Mouse (Mus musculus) splenic B cell, adult 2 months (primary cell): ENCODE results near the gene Vps26c.
A peak's percentile ranks its signal among the peaks of the same experiment; 100 is the strongest.

Experiments
- DNase-seq: peaks from one replicate; pipeline ENCODE4 v3.0.0-alpha.2; 2011; ENCODE audit warnings: low read depth, low spot score
- H3K27me3 ChIP-seq: 2 replicates; pipeline ENCODE4 v1.6.1; 2012; ENCODE audit warnings: mild to moderate bottlenecking, low read length, moderate library complexity, mixed read lengths; ENCODE audit not compliant: control insufficient read depth, poor library complexity, insufficient read depth, severe bottlenecking
- H3K36me3 ChIP-seq: 2 replicates; pipeline ENCODE4 v1.6.1; 2012; ENCODE audit warnings: mild to moderate bottlenecking, low read length, moderate library complexity, mixed read lengths; ENCODE audit not compliant: control insufficient read depth, poor library complexity, insufficient read depth, severe bottlenecking

Gene Vps26c

DNA sequence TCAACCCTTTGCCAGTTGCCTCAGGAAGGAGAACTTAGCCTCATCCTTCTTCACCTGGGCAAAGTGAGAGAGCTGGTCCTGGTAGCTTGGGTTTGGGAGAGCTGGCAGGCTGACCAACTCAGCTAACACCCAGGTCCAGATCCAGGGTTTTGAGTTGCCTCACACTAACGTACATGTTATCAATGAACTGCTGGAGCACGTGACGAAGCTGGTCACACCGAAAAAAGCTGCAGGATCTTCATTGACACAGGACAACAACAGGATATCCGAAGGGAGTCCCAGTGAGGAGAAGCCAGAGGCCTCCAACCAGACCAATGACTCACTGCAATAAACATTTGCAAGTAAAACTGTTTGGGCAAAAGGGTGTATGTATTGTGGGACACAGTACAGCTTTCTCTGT, 34.0 kb upstream of the Vps26c start:
- no peaks in the 10 kb centered on the region for H3K27me3 ChIP-seq
- H3K36me3 ChIP-seq, result no peaks in the 10 kb centered on the region
- no peak for DNase-seq

DNA sequence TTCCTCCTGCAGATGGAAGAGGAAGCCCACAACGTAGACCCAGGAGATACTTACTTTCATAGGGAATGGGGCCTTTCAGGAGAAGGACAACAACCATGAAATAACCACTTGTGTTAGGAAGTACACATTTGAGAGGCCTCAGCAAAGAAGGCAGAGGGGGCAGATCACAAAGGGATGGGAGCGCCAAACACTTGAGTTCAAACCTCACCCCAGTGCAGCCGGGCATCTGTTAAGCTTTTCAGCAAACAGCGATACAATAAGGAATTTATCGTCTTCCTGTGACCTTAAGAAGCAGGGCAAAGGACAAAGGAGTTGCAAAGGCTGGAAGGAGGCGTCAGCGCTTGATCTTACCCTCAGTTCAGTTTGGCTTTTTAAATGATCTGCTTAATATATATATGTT, 33.2 kb upstream of the Vps26c start:
- no peak for DNase-seq
- Histone ChIP-seq H3K36me3 (no peaks in the 10 kb centered on the region), H3K27me3 (no peaks in the 10 kb centered on the region)

DNA sequence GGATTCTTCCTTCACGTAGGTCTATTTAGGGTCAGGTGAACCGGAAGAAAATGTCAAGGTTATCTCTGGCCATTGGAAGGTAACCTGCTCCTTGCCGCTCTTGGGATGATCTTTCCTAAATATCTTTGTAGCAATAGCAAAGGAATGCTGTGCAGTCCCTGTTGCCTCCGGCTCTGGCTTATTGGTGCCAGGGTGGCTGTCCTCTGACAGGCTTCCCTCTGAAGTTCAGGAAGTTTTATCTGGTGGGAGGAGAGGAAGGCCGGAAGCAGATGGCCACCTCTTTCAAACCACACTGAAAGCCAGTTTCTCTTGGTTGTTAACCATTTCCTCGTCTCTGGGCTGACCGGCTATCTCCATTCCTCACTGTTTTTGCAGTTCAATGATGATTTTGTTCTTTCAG, 32.7 kb upstream of the Vps26c start:
- Histone ChIP-seq H3K36me3 (no peaks in the 10 kb centered on the region), H3K27me3 (no peaks in the 10 kb centered on the region)
- DNase-seq, result no peak

DNA sequence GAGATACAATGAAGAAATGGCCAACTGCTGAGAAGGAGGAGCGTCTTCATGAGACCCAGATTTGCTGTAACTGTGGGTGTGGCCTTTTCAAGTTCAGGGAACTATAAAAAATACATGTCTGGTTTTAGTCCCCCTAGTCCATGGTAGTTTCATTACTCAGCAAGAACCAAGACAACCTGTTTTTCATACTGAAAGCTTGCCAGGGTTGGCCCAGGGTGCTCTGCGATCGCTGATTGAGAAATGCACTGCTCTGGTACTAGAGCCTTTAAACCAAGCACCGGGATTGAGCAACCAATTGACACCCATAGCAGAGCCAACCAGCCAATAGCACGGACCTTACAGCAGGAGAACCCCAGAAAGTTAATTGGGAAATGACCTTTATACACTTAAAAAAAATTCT, 29.6 kb upstream of the Vps26c start:
- no peaks in the 10 kb centered on the region for H3K27me3 ChIP-seq
- H3K36me3 ChIP-seq, result no peaks in the 10 kb centered on the region
- DNase-seq, result no peak

DNA sequence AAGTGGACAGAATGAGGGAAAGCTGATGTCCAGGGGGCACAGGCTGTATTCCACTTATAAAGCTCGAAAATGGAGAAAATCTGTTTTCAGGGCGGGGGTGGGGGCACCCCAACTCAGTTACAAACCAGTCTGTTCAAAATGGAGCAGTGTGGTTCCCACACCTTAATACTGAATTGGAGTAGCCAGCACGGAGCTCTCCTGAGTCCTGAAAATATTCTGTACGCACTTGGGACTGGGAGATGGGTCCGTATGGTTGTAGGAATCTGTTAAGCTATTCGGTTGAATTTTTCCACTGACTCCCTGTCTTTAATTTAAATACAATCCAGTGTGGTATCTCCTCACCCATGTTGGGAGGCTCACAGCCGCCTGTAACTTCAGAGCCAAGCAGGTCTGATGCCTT, 28.7 kb upstream of the Vps26c start:
- DNase-seq, result no peak
- no peaks in the 10 kb centered on the region for H3K36me3 ChIP-seq
- H3K27me3 ChIP-seq, result no peaks in the 10 kb centered on the region

DNA sequence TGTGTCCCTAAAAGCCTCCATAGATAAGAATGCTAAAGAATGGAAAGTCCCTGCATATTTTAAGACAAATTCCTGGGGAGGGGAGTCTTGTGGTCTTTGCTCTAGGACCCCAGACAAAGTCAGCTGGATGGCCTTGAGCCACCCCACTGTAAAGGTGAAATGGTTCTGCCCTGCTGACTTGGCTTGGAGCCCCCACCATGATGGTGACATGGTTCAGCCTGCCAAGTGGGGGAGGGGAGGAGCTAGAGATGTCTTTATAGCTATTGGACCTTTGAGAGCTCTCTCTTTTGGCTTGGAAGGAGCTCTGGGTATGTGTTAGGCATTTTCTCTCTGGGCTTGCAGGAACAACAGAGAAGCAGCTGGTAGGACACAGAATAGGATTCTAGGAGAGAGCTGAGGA, 25.3 kb upstream of the Vps26c start:
- Histone ChIP-seq H3K36me3 (no peaks in the 10 kb centered on the region), H3K27me3 (no peaks in the 10 kb centered on the region)
- DNase-seq, result no peak

DNA sequence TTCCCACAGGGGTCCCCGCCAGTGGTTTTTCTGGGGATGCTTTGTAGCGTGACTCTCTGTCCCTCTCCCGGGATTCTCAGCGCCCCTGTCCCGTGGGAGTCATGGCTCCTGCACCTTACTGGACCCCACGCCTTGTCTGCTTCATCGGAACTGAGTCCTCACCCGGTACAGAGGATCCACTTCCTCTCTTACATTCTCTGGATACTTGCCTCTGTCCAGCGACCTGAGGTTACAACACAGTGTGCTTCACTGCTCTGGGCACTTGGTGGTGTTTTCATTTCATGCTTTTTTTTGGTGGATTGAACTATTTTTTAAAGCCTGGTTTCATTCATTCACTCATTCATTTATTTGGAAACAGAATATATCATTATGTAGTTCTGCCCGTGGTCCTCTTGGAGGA, 23.2 kb upstream of the Vps26c start:
- DNase-seq, result no peak
- Histone ChIP-seq H3K27me3 (no peaks in the 10 kb centered on the region), H3K36me3 (no peaks in the 10 kb centered on the region)

DNA sequence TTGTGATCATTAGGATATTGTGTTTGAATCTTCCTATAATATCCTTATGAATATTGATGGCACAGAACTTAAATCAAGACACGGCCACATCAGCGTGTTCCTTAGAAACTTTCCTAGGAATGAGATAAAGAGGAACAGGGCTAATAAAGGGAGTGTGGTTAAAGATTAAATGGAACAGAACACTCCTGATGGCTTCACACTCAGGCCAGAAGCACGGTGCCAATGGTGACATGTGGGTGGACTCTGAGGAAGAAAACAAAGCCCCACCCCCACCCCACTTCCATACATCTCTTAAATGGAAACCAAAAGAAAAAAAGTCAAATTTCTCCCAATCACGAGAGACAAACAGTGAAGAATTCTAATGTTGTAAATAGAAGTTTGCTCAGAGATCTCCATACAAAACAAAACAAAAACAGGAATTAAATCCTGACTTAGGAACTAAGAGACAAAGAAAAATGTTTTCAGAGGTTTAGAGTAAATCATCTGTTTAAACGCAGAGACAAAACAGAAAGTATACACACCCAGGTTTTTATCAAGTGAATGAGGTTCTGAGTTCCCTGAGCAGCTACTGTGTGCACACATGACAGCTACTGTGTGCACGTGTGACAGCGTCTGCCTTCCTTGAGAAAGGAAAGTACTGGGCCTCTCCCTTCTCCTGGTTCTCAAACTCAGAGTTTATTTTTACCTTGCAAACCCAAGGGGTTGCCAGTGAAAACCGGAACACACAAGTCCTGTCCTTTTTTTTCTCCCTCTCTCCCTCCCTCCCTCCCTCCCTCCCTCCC, 19.3 kb upstream of the Vps26c start:
- no peaks in the 10 kb centered on the region for H3K36me3 ChIP-seq
- H3K27me3 ChIP-seq, result no peaks in the 10 kb centered on the region
- no peak for DNase-seq

DNA sequence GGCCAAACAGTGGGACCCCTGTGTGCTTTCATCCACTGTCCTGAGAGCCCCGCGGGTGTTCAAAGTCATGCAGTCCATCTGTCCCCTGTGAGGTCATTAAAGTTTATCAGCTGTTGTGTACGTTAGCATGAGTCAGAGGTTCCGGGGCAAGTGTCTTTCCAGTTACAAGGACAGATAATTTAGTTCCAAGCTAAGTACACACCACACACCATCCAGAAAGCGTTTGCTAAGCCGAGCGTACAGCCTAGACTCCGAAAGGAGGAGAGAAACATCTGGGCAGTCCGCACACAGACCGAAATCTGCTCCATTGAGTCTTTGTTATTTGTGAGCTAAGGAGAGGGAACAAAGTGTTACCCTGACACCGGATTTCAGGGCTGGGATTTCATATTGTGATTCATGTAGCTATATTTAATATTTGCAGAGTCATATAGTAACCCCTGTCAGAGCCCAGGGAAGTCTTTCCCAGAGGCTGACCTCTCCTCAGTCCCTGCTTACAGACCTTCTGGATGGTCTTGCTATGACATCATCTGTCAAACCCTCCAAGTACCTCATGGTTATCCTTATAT, 18.0 kb upstream of the Vps26c start:
- no peak for DNase-seq
- Histone ChIP-seq H3K36me3 (no peaks in the 10 kb centered on the region), H3K27me3 (no peaks in the 10 kb centered on the region)

DNA sequence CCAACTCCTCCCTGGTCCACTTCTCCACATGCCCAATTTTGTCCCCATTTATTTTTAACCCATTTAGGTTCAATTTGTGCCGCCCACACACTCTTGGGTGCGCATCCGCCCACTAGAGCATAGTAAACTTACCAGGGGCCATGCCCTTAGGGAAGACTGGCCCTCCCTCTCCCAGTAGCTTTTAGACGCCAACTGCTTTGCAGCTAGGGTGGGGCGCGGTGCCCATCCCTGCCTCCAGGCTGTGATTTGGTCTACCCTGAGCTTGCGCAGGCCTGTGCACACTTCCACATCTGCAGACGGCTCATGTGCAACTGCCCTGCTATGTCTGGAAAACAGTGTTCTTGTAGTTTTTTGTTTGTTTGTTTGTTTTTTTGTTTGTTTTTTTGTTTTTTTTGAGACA, 16.3 kb upstream of the Vps26c start:
- no peak for DNase-seq
- Histone ChIP-seq H3K27me3 (no peaks in the 10 kb centered on the region), H3K36me3 (no peaks in the 10 kb centered on the region)

DNA sequence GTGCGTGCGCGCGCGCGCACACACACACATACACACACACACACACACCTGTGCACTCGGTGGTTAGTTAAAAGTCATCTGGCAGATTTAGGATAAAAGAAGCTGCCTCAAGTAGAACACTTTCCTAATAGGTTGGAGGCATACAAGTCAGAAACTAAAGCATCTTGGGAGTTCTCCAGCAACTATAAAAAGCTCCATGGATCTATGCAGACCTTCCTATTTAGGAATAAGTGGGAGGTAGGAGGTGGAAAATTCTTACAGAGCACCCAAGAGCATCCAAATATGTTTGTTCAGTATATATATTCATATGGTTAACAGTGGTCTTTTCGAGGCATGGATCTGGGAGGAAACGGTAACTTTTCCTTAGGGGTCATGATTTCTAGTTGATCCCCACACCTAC, 13.5 kb upstream of the Vps26c start:
- no peak for DNase-seq
- Histone ChIP-seq H3K36me3 (no peaks in the 10 kb centered on the region), H3K27me3 (no peaks in the 10 kb centered on the region)

DNA sequence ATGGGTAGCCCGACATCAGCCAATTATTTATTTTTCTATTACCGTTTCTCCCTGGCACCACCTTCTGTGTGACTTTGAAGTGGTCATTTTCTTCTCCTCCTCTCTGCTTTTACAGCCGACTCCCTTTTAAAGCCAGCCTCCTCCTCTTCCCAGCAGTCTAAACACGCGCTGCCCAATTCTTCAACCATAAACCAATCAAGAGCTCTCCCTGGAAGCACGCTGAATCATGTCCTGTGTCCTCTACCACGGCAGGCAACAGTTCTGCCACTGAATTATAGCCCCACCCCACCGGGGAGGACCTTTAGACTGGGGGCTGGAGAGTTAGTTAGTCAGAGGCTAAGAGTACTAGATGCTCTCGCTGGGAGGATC, 10.5 kb upstream of the Vps26c start:
- H3K27me3 ChIP-seq, result no peaks in the 10 kb centered on the region
- H3K36me3 ChIP-seq, result no peaks in the 10 kb centered on the region
- no peak for DNase-seq

DNA sequence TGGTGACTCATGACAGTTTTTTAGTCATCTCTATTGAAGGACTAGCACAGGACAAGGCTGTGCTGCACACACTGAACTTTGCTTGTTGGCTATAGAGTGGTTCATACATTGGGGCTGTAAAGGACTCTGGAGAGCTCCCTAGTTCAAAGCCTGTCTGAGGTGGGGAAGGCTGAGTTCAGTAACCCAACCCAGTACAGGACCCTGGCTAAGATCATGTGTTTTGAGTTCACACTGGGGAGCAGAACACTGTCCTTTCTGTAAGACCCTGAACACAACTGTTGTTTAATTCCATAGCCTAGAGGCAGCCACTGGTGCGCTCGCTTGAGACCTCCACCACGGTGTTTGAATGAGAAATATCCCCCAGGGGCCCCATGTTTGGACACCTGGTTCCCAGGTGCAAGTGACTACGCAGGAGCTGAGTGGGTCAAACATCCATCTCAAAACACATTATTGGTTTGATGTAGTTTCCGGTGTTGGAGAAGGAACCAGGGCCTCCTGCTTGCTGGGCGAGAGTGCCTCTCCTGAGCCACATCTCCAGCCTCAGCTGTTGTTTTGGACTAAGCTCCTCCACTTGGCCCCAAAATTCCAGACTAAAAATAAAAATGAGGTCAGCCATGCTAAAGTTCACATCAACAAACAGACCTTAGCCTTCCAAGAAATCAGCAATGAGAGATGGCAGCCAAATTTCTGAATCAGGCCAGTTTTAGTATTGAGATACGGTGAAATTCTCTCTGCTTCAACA, 10.0 kb upstream of the Vps26c start:
- no peak for DNase-seq
- no peaks in the 10 kb centered on the region for H3K27me3 ChIP-seq
- H3K36me3 ChIP-seq, result no peaks in the 10 kb centered on the region

DNA sequence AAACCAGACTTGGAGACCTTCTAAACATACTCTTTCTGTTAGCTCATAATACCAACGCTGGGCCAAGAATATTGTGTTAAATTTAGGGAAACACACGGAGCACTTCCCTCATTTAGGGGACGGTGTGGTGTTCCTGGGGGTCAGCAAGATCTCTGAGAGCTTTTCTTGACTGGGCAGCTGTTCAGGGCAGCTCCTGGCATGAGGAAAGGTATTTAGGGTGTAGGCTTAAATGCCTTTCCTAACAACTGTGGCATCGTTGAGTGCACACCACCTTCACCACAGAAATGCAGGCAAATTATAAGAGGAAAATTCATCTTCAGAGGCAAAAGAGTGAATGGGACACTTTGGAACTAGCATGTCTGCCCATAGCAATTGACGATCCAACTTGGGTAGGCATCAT, 9.1 kb upstream of the Vps26c start:
- Histone ChIP-seq H3K36me3 (no peaks in the 10 kb centered on the region), H3K27me3 (no peaks in the 10 kb centered on the region)
- DNase-seq, result no peak

DNA sequence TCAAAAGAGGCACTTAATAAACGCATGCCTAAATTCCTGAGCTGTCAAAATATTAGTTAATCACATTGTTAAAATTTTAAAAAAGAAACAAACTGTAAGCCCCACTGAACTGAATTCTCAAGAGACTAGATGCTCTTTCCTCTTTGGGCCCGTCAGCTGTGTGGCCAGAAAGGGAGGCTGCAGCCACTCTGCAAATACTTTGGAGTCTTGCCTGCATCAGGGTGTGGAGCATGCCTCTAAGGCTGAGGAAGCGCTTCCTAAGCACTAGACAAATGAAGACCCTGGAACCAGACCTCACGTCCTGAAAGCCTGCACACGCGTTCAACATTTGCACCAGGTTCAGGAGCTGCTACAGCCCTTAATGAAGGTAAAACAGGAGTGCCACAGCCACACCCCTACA, 7.0 kb upstream of the Vps26c start:
- peak; percentile 41 for DNase-seq
- no peaks in the 10 kb centered on the region for H3K27me3 ChIP-seq
- H3K36me3 ChIP-seq, result no peaks in the 10 kb centered on the region
